Mouse (Mus musculus): Measurements from ENCODE around the gene Lrit2.

DNA sequence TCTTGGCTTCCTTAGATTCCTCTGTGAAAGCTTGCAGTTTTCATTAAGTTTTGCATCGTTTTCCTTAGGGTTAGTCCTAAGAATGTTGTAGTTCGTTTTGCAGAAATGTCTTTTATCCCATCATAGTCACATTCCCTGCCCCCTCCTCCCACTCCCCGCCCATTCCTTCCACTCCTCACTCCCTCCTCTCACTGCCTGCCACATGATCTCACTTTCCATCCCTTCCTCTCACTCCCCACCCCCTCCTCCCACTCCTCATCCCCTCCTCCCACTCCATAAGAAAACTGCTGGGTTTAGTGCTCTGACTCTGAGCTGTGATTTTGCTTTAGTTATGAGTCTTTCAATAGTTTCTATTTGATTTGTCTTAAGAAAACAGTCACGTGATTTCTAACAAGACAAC is 16.0 kb downstream of the Lrit2 start:
- TF ChIP-seq CTCF (IDR thresholded peaks at IDR 0.05; ENCODE audit: low read depth, low read length) (no peak), GATA1 (IDR thresholded peaks at IDR 0.05; ENCODE audit: borderline replicate concordance, low read length) (no peak), TAL1 (conservative IDR thresholded peaks at IDR 0.05; ENCODE audit: low read depth, low read length) (no peak)

Data from G1E (cell line).